Mouse (Mus musculus): Measurements from ENCODE around the gene Cul7. TPM values are rescaled to one million over a fixed set of nuclear protein-coding genes. Genes with fewer than 3 reads are reported as not detected.

The Cul7 gene
- total and polyA plus RNA-seq, 3 experiments, result 33.3 to 82.5 (median 68.1) TPM

GRCm38 (mm10) chr17:46639929-46640328 lies 10.2 kb upstream of the Cul7 start:
- Histone ChIP-seq H3K27ac (ENCODE audit: insufficient read depth, low read depth) (no peak overlapping the region), H3K4me2 (ENCODE audit: insufficient read depth, low read depth, poor library complexity, severe bottlenecking) (no peak overlapping the region), H3K9me3 (replicated peaks; ENCODE audit: low read length) (no peaks in the 10 kb centered on the region), H3K27me3 (replicated peaks) (no peaks in the 10 kb centered on the region), H3K9ac (ENCODE audit: insufficient read depth, low read depth) (no peak overlapping the region), H3K4me3 (replicated peaks in 1 of 3; ENCODE audit: low read depth in 2 of 3, low read length in 2 of 3, poor library complexity in 1 of 3) (no peak overlapping the region), H3K4me1 (ENCODE audit: control insufficient read depth in 1 of 2, insufficient read depth in 2 of 2) (peaks cover 3 to 9% of the 10 kb centered on the region in 2 experiments; a peak in 3 of 4 replicates), H3K79me2 (replicated peaks; ENCODE audit: control insufficient read depth, extremely low read depth, insufficient read depth, poor library complexity, severe bottlenecking) (no peaks in the 10 kb centered on the region), H3K36me3 (replicated peaks in 1 of 2; ENCODE audit: control insufficient read depth in 1 of 2, insufficient read depth in 1 of 2, low read length in 1 of 2) (peaks cover 0 to 49% of the 10 kb centered on the region in 2 experiments)
- dilution Hi-C loops (cut with MboI; ENCODE audit: extremely low pct_ligation_motif_present, extremely low pct_unique_long_range_greater_than_20kb, low sequenced_read_pairs) (no loop called here), in situ Hi-C loops (cut with MboI; ENCODE audit: low pct_ligation_motif_present, low pct_unique_long_range_greater_than_20kb, low sequenced_read_pairs) (no loop called here)
- no peak for TF ChIP-seq HCFC1 (IDR thresholded peaks at IDR 0.05; ENCODE audit: low read depth, low read length)
- TF ChIP-seq UBTF (IDR thresholded peaks at IDR 0.05; ENCODE audit: low read depth, low read length), result no peak
- no peak for TF ChIP-seq MXI1 (IDR thresholded peaks at IDR 0.05; ENCODE audit: low read depth, low read length)
- TF ChIP-seq E2F4 (IDR thresholded peaks at IDR 0.05; ENCODE audit: insufficient replicate concordance, low read depth, low read length), result no peak
- no peak for TF ChIP-seq EP300 (IDR thresholded peaks at IDR 0.05; ENCODE audit: low read length)
- TF ChIP-seq ZMIZ1 (IDR thresholded peaks at IDR 0.05; ENCODE audit: low read depth, low read length), result no peak
- no peak for TF ChIP-seq GABPA (IDR thresholded peaks at IDR 0.05; ENCODE audit: insufficient replicate concordance, low read depth, low read length)
- no peak for TF ChIP-seq ZNF384 (IDR thresholded peaks at IDR 0.05; ENCODE audit: low read depth, low read length)
- no peak for TF ChIP-seq RAD21 (IDR thresholded peaks at IDR 0.05; ENCODE audit: low read depth, low read length)
- no peak for TF ChIP-seq RCOR1 (conservative IDR thresholded peaks at IDR 0.05; ENCODE audit: low read depth, low read length)
- TF ChIP-seq NRF1 (IDR thresholded peaks at IDR 0.05; ENCODE audit: low read depth, low read length), result no peak
- no peak for DNase-seq (ENCODE audit: extremely low read depth)

GRCm38 (mm10) chr17:46642060-46642459 lies 8.1 kb upstream of the Cul7 start:
- H3K4me1 ChIP-seq (ENCODE audit: control insufficient read depth in 1 of 2, insufficient read depth in 2 of 2), result peaks cover 3 to 17% of the 10 kb centered on the region in 2 experiments; a peak in 3 of 4 replicates
- no peak for DNase-seq (ENCODE audit: extremely low read depth)
- H3K36me3 ChIP-seq (replicated peaks in 1 of 2; ENCODE audit: control insufficient read depth in 1 of 2, insufficient read depth in 1 of 2, low read length in 1 of 2), result peaks cover 0 to 34% of the 10 kb centered on the region in 2 experiments
- H3K27me3 ChIP-seq (replicated peaks), result no peaks in the 10 kb centered on the region
- no peak overlapping the region for H3K27ac ChIP-seq (ENCODE audit: insufficient read depth, low read depth)
- H3K9me3 ChIP-seq (replicated peaks; ENCODE audit: low read length), result no peaks in the 10 kb centered on the region
- peaks cover 8% of the 10 kb centered on the region for H3K79me2 ChIP-seq (replicated peaks; ENCODE audit: control insufficient read depth, extremely low read depth, insufficient read depth, poor library complexity, severe bottlenecking)
- in situ Hi-C loops (cut with MboI; ENCODE audit: low pct_ligation_motif_present, low pct_unique_long_range_greater_than_20kb, low sequenced_read_pairs), result no loop called here
- no peak for TF ChIP-seq JUN (IDR thresholded peaks at IDR 0.05; ENCODE audit: insufficient read depth, low read depth, low read length)
- TF ChIP-seq ZC3H11A (IDR thresholded peaks at IDR 0.05; ENCODE audit: low read depth, low read length), result no peak
- no peak for TF ChIP-seq GABPA (IDR thresholded peaks at IDR 0.05; ENCODE audit: insufficient replicate concordance, low read depth, low read length)
- TF ChIP-seq SIN3A (IDR thresholded peaks at IDR 0.05; ENCODE audit: low read length), result no peak
- no peak for TF ChIP-seq CTCF (conservative IDR thresholded peaks at IDR 0.05 in 1 of 2, IDR thresholded peaks at IDR 0.05 in 1 of 2; ENCODE audit: low read depth in 2 of 2, low read length in 2 of 2)
- no peak for TF ChIP-seq MAFK (IDR thresholded peaks at IDR 0.05; ENCODE audit: insufficient replicate concordance, low read length)
- no peak for TF ChIP-seq EP300 (IDR thresholded peaks at IDR 0.05; ENCODE audit: low read length)
- TF ChIP-seq MAZ (IDR thresholded peaks at IDR 0.05; ENCODE audit: low read depth, low read length), result no peak
- TF ChIP-seq IRF4 (IDR thresholded peaks at IDR 0.05; ENCODE audit: low read depth, low read length), result no peak
- no peak for TF ChIP-seq TCF12 (IDR thresholded peaks at IDR 0.05; ENCODE audit: low read depth, low read length)
- dilution Hi-C loops (cut with MboI; ENCODE audit: extremely low pct_ligation_motif_present, extremely low pct_unique_long_range_greater_than_20kb, low sequenced_read_pairs), result no loop called here
- H3K4me2 ChIP-seq (ENCODE audit: insufficient read depth, low read depth, poor library complexity, severe bottlenecking), result no peak overlapping the region
- H3K4me3 ChIP-seq (replicated peaks in 1 of 3; ENCODE audit: low read depth in 2 of 3, low read length in 2 of 3, poor library complexity in 1 of 3), result no peak overlapping the region
- H3K9ac ChIP-seq (ENCODE audit: insufficient read depth, low read depth), result no peak overlapping the region

Measured in CH12.LX (cell line).